Mouse (Mus musculus) lung, adult 2 months (tissue): ENCODE results near the gene Prmt9.

ENCODE experiments used
- CTCF ChIP-seq: fragments of 200-500 bp; IDR thresholded peaks from 2 replicates; pipeline ENCODE4 v1.5.1; 2011; ENCODE audit warnings: mild to moderate bottlenecking, low read length, control low read depth; ENCODE audit not compliant: insufficient read depth
- POLR2A ChIP-seq: fragments of 200-500 bp; IDR thresholded peaks from 2 replicates; pipeline ENCODE4 v1.6.1; 2011; ENCODE audit warnings: low read depth, mild to moderate bottlenecking, control low read depth, low read length, borderline replicate concordance; ENCODE audit errors: extremely low read depth

- TF ChIP-seq CTCF = no peak
- TF ChIP-seq POLR2A = peak; percentile 42; the same call in 1 of the 2 replicates
Observed at GRCm38 (mm10) chr8:77610374-77610969, 61.3 kb downstream of the Prmt9 start, which contains the start of gene Tmem184c.
